Mouse (Mus musculus) mouse embryonic stem cell (cell line): ENCODE results near the gene Mettl23.
"Not testable (repeated sequence)": the region's sequence is repeated elsewhere in the genome, so short reads cannot be mapped to it uniquely, and the experiment has no call there.

Source experiments
- in situ Hi-C, 2 experiments: fragments of 300-500 bp; cut with MboI; formaldehyde crosslinking; loops; 1 replicate in 1 of 2; 3 replicates in 1 of 2; pipeline ENCODE4 v1.14.3; 2019 to 2020; ENCODE audit warnings: low sequenced_read_pairs in 2 of 2, low pct_unique_long_range_greater_than_20kb in 1 of 2, mixed read lengths in 1 of 2; ENCODE audit not compliant: unreplicated experiment in 1 of 2

The Mettl23 gene

GRCm38 (mm10) chr11:116839601-116840000 lies 3.5 kb upstream of the Mettl23 start:
- in situ Hi-C loops = no loop called here

GRCm38 (mm10) chr11:116840748-116841147 lies 2.3 kb upstream of the Mettl23 start:
- in situ Hi-C loops = no loop called here

- in situ Hi-C loops = no loop called here
Measured at GRCm38 (mm10) chr11:116842531-116843260, 382 bp upstream of the Mettl23 start.

GRCm38 (mm10) chr11:116846593-116847181 lies 3.6 kb downstream of the Mettl23 start:
- in situ Hi-C loops = no loop called here

- in situ Hi-C loops = no loop called here
Measured at GRCm38 (mm10) chr11:116847187-116848085, 4.4 kb downstream of the Mettl23 start.

GRCm38 (mm10) chr11:116848086-116848876 lies 5.2 kb downstream of the Mettl23 start:
- in situ Hi-C loops = no loop called here

GRCm38 (mm10) chr11:116848877-116849178 lies 5.8 kb downstream of the Mettl23 start:
- in situ Hi-C loops = not testable (repeated sequence)

- in situ Hi-C loops = no loop called here
Measured at GRCm38 (mm10) chr11:116849587-116849986, 6.5 kb downstream of the Mettl23 start.

GRCm38 (mm10) chr11:116850085-116850484 lies 7.0 kb downstream of the Mettl23 start:
- in situ Hi-C loops = loop anchor here in 1 of 2 experiments (25.0 kb wide), 1 partner anchor 1438 kb away; the partner anchor contains the start of genes Atp5h, Kctd2 and Mrpl58

- in situ Hi-C loops = loop anchor here in 1 of 2 experiments (25.0 kb wide), 1 partner anchor 1439 kb away; the partner anchor contains the start of genes Atp5h, Kctd2 and Mrpl58
Measured at GRCm38 (mm10) chr11:116850833-116851477, 7.9 kb downstream of the Mettl23 start.

GRCm38 (mm10) chr11:116851576-116852290 lies 8.7 kb downstream of the Mettl23 start:
- in situ Hi-C loops = loop anchor here in 1 of 2 experiments (25.0 kb wide), 1 partner anchor 1439 kb away; the partner anchor contains the start of genes Atp5h, Kctd2 and Mrpl58

- in situ Hi-C loops = loop anchor here in 1 of 2 experiments (25.0 kb wide), 1 partner anchor 1440 kb away; the partner anchor contains the start of genes Atp5h, Kctd2 and Mrpl58
Measured at GRCm38 (mm10) chr11:116852291-116852890, 9.3 kb downstream of the Mettl23 start, which contains the start of gene Mfsd11. TSS of gene Mfsd11 (plus strand) at chr11:116852440.

- in situ Hi-C loops = loop anchor here in 1 of 2 experiments (25.0 kb wide), 1 partner anchor 1441 kb away; the partner anchor contains the start of genes Atp5h, Kctd2 and Mrpl58
Measured at GRCm38 (mm10) chr11:116852891-116853511, 9.9 kb downstream of the Mettl23 start, which contains the start of gene Srsf2. TSS of gene Srsf2 (minus strand) at chr11:116853094.

- in situ Hi-C loops = loop anchor here in 1 of 2 experiments (25.0 kb wide), 1 partner anchor 1441 kb away; the partner anchor contains the start of genes Atp5h, Kctd2 and Mrpl58
Measured at GRCm38 (mm10) chr11:116853512-116853928, 10.4 kb downstream of the Mettl23 start.

- in situ Hi-C loops = loop anchor here in 1 of 2 experiments (25.0 kb wide), 1 partner anchor 1442 kb away; the partner anchor contains the start of genes Atp5h, Kctd2 and Mrpl58
Measured at GRCm38 (mm10) chr11:116854279-116854678, 11.2 kb downstream of the Mettl23 start.
